Mouse (Mus musculus) neutrophil, adult 5-6 weeks (primary cell): ENCODE data around the gene Klf6. TPM values are rescaled to one million over a fixed set of nuclear protein-coding genes. Genes with fewer than 3 reads are reported as not detected.

Experiments used
- ATAC-seq: fragments of 151-379, 151-347 bp; 2 replicates; pipeline ENCODE4 v1.8.0; 2017; ENCODE audit warnings: mild to moderate bottlenecking, moderate TSS enrichment; ENCODE audit not compliant: insufficient number of reproducible peaks, poor library complexity, low FRiP score, severe bottlenecking; ENCODE audit errors: extremely low read depth
- total RNA-seq: library from RNA; stranded (forward); fragments of 200-1000 nt; gene quantifications from 2 replicates; pipeline ENCODE4 v1.2.3, GENCODE M21; 2017

The Klf6 gene
- total RNA-seq, 1 experiment from 2014 or later = 625 TPM

DNA sequence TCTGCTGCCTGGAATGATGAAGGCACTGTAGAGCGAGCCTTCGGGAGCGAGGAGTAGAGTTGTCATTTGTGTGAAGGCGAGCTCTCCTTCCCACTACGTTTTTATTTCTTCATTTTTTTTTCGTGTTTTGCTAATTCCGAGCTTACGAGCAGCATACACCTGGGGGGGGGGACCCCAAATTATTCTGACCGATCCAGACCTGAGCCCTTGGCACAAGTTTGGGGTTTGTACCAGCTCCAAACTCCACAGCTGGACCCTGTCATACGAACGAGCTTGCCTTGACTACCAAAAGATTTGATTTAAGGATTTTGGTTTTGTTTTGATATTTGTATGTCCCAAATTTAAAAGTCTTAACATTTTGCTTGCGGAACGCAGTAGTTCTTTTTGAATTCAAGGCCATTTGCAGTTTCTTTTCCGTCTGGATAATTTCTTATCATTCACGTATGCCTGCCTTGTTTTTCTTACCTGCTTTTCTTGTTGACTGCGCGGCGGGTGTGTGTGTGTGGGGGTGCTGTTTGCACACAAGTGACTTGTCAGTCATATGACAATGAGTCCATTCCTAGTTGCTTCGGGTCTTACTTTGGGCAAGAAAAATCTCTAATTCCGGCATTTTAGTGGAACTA is 832 bp downstream of the Klf6 start:
- no peak for ATAC-seq

- ATAC-seq = no peak
Measured at GRCm38 (mm10) chr13:5862626-5863407, 1.5 kb downstream of the Klf6 start.

DNA sequence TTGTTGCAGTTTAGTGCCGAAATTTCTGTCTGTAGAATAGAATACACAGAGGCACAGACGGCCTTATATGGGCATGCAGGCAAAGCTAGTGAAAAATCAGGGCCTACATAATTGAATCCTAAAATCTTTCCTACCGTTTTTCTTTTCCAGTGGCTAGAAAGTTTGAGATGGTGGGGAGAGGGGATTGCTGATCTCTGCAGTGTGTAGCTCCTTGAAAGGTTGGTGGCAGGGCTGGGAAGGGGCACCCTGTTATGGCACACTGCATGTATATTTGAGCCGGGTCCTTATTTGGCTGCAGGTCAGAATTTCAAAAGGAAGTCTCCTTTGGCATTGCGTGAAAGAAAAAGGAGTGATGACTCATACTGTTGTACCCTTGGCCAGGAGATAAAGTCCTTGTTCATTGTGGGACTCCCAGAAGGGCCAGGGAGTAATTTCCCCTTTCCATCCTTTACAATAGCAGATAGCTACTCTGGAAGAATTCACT is 2.2 kb downstream of the Klf6 start:
- no peak for ATAC-seq

DNA sequence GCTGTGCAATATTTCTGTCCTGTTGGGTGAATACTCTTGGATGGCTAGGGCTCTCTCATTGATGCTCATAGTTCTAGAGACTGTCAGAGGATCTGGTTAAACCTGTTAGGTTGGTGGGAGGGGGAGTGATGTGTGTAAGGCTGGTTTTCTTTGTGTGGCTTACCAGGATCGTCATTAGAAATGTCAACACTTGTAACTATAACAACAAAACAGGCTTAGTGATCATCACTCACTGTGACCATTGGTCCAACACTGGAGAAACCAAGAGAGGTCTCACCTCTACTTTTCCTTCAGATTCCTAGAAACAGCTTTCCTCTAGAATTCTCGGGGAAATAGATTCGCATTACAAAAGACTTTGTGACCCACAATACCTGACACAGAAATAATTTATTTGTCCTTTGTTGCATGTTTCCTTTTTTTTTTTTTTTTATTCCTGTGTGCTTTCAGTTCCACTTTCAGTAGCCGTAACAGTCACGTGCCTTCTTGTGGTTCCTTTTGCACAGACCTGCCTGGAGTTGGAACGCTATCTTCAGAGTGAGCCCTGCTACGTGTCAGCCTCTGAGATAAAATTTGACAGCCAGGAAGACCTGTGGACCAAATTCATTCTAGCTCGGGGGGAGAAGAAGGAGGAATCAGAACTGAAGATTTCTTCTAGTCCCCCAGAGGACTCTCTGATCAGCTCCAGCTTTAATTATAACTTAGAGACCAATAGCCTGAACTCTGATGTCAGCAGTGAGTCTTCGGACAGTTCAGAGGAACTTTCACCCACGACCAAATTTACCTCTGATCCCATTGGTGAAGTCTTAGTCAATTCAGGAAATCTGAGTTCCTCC is 3.2 kb downstream of the Klf6 start:
- ATAC-seq = peak; percentile 26; the same call in 1 of the 2 replicates

GRCm38 (mm10) chr13:5865098-5865415 is 3.8 kb downstream of the Klf6 start:
- no peak for ATAC-seq

- ATAC-seq = no peak
Measured at GRCm38 (mm10) chr13:5866091-5866490, 4.8 kb downstream of the Klf6 start.

DNA sequence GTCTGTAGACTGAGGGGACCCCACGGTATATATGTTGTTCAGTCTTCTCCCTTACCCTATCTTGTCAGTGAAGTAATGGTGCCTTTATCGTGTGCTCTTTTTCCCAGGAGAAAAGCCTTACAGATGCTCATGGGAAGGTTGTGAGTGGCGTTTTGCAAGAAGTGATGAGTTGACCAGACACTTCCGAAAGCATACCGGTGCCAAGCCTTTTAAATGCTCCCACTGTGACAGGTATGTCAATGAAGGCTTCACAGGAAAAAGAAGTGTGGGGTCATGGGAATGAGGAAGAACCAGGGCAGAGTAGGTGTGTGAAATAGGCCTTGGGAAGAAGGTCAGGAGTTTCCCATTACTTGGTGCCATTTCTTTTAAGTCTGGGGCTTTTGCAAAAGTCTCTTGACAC is 5.2 kb downstream of the Klf6 start:
- ATAC-seq = no peak

- no peak for ATAC-seq
Measured at GRCm38 (mm10) chr13:5868376-5868775, 7.1 kb downstream of the Klf6 start.

DNA sequence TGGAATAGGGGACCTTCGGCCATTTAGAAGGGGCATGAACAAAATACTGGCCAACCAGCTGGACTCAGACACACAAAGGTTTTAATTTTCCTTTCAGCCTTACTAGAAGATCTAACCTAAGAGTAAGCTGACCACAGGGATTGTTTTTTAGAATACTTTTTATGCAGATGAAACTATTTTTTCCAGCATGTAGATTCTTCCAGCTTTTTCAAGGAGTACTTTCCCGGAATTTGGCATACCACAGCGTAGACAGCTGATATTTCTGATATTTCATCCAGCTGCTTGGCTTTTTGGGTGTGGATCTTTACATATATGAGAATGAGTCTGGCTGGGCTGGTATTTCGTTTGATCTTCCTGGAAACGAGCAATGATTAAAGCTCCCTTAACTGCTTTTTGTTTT is 8.2 kb downstream of the Klf6 start:
- ATAC-seq = no peak

- ATAC-seq = no peak
Measured at GRCm38 (mm10) chr13:5869842-5870241, 8.6 kb downstream of the Klf6 start.

GRCm38 (mm10) chr13:5870382-5871272 is 9.3 kb downstream of the Klf6 start:
- no peak for ATAC-seq

DNA sequence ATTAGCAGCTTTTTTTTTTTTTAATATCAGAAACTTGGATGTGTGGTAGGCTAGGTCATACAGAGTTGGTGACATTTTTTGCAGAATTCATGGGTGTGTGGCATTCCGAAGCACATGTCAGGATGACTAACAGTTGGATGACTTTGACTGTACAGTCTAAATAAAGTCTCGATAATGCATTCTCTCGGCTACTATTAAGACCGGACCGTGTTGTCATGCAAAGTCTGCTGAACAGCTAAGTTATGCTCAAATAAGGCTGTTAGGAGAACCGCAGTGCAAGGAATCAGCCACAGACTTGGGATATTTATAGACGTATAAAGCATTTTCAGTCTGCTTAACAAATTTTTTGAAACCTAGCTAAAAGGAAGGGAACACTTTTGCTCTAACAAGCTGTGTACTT is 10.1 kb downstream of the Klf6 start:
- no peak for ATAC-seq

DNA sequence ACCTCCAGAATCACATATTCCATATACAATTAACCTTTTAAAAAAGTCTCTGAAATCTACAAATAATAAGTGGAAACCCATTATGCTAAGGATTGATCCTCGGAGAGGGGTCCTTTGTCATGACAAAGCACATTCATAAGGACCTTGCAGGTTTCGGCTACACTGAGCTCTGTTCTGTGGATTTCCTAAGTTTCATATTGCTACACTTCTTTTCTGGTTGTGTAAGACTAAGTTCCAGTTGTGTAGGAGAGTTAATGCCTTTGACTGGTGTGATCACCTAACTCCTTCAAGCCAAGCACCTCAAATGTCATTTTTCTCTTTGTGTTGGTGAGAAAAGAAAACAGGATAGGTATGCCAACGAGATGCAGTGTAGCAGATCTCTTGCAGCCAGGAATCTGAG is 12.4 kb downstream of the Klf6 start:
- ATAC-seq = peak; percentile 25; the same call in 1 of the 2 replicates

DNA sequence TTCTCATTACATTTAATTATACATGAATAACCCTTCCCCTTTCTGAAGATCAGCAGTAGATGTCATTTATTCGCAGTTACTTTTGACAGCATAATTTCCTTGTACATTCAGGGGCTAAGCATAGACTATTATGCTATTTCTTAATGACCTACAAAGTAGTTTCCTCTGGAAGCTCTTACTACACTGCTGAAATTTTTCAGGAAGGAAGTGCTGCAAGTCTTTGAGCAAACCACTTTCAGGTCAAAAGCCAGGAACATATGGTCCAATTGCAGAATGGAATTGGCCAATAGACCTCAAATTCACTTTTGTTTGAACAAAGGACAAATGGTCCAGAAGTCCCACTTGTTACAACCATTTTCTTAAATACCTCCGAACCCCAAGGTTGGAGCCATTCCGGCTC is 14.2 kb downstream of the Klf6 start:
- ATAC-seq = no peak

DNA sequence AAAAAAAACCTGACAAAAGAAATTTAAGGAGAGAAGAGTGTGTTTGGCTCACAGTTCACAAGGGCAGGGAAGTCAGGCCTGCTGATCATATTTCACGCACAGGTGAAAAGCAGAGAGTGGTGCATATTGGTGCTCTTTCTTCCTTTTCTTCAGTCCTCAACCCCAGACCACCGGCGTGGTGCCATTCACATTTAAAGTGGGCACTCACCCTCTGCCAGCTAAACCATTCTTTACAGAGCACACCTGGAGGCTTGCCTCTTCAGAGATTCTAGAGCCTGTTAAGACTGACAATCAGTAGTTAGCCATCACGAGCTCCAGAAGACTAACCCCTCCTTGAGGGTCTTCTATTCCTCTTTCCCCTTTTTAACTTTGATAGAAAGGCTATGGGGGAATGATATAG is 17.5 kb downstream of the Klf6 start:
- ATAC-seq = no peak

GRCm38 (mm10) chr13:5886810-5887209 is 25.5 kb downstream of the Klf6 start:
- ATAC-seq = peak; percentile 54; the same call in 1 of the 2 replicates

GRCm38 (mm10) chr13:5888164-5888563 is 26.9 kb downstream of the Klf6 start:
- peak; percentile 63 for ATAC-seq

GRCm38 (mm10) chr13:5888731-5889130 is 27.4 kb downstream of the Klf6 start:
- peak; percentile 58; the same call in 1 of the 2 replicates for ATAC-seq

DNA sequence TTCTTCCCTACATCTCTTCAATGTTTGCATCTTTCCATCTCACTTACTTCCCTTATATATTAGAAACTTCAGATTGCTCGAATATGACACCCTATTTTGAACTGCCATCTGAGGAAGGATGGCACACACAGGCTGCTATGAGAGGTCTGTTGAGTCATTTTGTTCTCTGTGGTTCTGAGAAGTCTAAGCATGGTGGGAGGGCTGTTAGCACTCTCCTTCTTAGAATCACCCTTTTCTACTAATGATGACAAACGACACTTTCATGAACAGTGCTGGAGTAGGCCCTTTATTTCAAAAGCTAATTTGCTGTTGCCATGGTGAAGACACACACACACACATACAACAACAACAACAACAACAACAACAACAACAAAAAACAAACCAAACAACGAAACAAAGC is 28.8 kb downstream of the Klf6 start:
- no peak for ATAC-seq
